Mouse (Mus musculus) splenic B cell, adult 2 months (primary cell): ENCODE measurements around the gene Trim47.

Experiments used
- DNase-seq: peaks from one replicate; pipeline ENCODE4 v3.0.0-alpha.2; 2011; ENCODE audit warnings: low read depth, low spot score
- H3K27me3 ChIP-seq: 2 replicates; pipeline ENCODE4 v1.6.1; 2012; ENCODE audit warnings: mild to moderate bottlenecking, low read length, moderate library complexity, mixed read lengths; ENCODE audit not compliant: control insufficient read depth, poor library complexity, insufficient read depth, severe bottlenecking
- H3K36me3 ChIP-seq: 2 replicates; pipeline ENCODE4 v1.6.1; 2012; ENCODE audit warnings: mild to moderate bottlenecking, low read length, moderate library complexity, mixed read lengths; ENCODE audit not compliant: control insufficient read depth, poor library complexity, insufficient read depth, severe bottlenecking

The Trim47 gene

DNA sequence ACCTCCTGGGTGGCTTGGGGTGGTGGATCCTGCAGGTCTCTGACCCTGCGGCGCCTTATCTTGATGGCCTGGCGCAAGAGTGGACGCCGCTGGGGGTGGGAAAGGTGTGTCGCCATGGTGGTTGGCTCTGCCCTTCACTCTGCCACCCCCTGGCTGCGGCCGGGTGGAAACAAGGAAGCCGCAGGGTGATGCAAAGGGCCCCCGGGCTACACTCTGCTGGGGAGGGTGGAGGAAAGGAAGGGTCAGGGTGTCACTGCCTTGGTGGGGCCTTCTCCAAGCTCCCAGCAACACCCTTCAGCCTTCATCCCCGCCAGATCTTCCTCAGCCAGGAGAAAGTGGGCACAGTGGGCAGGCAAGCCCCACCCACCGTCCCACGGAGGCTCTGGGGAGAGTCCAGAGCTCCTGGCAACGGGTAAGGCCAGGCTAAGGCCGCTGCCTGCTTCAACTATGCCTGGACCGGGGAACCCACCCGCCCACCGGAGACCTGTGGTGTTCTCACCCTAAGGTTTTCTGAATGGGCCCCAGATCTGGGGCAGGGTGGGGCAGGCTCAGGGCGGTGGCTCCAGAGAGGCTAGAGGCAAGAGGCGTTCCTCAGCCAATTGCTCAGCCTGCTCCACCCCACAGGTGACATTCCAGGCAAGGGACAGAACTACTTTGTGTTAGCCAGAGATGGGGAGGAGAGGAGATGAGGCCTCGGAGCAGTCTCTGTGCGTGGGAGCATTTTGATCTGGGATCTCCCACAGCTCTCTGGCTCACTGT, 49.4 kb downstream of the Trim47 start, which contains the start of gene Unc13d:
Unc13d (minus strand) TSS at position 516 of the 759 bp plus-strand sequence.
- Histone ChIP-seq H3K36me3 (peaks cover 17% of the 10 kb centered on the region), H3K27me3 (no peaks in the 10 kb centered on the region)
- peak; percentile 66 for DNase-seq

DNA sequence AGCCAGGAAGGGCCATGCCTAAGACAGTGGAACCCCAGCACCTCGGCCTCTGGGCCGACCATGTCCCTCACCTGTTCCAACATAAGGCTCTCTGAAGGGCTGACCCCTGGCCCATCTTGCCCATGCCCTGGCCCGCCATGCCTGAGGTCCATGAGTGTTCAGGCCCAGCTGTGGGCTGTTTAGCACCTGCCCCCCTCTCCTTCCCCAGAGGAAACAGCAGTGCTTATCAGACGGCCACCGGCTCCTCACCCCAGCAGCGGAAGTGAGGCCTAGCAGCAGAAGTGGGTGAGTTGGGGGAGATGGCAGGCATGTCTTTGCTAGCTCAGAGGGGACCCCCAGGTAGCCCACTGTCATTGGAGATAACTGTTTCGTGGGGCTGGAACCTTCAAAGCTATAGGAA, 50.2 kb downstream of the Trim47 start:
- peak; percentile 45 for DNase-seq
- Histone ChIP-seq H3K36me3 (peaks cover 17% of the 10 kb centered on the region), H3K27me3 (no peaks in the 10 kb centered on the region)

DNA sequence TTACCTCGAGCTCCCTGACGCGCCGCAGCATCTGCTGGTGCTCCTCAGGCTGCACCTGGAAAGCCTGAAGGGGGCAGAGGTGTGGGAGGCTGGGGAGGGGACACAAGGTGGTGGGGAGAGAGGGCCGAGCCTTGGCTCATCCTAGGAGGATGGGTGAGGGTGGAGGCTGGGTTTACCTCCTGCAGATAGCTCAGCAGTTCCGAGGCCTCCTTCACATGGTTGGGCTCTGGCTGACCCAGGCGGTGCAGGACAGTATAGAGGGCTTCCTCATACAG, 50.8 kb downstream of the Trim47 start:
- no peak for DNase-seq
- H3K27me3 ChIP-seq, result no peaks in the 10 kb centered on the region
- peaks cover 15% of the 10 kb centered on the region for H3K36me3 ChIP-seq

DNA sequence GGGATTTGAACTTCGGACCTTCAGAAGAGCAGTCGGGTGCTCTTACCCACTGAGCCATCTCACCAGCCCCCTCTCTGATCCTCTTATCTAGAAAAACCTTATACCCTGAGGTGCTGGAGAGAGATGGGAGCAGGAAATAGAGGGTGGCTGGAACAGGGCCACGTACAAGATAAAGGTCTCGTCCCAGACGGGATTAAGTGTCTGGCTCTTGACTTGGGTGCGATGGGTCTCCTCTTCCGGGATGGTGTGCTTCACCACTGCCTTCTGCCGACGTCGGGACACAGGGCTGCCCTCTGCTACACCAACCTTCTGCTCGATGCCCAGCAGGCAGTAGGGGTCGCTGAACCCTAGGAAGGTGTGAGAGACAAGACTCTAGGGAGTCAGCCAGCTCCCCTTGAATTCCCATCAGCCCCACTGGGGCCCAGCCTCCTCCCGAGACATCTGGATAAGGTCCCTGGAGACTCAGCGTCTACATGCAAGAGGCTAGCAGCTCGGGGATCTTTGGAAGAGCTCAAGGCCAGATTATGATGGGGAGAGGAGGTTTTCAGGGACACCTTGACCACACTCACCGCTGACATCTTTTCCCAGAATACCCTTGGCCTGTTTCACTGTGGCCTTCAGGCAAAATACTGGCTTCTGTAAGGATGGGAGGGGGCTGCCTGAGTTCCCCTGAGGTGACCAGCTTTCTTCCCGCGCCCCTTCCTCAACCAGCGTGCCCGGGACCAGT, 51.3 kb downstream of the Trim47 start:
- H3K36me3 ChIP-seq, result peaks cover 11% of the 10 kb centered on the region
- DNase-seq, result no peak
- H3K27me3 ChIP-seq, result no peaks in the 10 kb centered on the region

DNA sequence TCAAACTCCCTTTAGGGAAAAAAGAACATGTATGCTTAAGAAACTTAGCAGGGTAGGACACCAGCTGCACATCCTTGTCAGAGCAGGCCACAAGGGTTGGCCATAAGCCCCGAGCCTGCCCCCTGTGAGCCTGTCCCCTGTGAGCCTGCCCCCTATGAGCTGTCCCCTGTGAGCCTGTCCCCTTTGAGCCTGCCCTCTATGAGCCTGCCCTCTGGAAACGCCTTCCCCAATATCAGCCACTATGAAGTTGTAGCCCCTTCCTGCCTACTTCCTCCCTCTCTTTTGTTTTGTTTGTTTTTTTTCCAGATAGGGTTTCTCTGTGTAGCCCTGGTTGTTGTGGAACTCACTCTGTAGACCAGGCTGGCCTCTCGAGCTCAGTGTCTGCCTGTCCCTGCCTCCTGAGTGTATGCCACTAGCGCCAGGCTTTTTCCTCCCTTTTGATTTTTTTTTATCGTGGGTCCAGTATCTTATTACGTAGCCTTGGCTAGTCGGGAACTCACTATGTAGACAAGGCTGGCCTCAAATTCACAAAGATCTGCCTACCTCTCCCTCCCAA, 52.5 kb downstream of the Trim47 start:
- DNase-seq, result no peak
- Histone ChIP-seq H3K27me3 (no peaks in the 10 kb centered on the region), H3K36me3 (peaks cover 7% of the 10 kb centered on the region; the same call in 1 of the 2 replicates)

DNA sequence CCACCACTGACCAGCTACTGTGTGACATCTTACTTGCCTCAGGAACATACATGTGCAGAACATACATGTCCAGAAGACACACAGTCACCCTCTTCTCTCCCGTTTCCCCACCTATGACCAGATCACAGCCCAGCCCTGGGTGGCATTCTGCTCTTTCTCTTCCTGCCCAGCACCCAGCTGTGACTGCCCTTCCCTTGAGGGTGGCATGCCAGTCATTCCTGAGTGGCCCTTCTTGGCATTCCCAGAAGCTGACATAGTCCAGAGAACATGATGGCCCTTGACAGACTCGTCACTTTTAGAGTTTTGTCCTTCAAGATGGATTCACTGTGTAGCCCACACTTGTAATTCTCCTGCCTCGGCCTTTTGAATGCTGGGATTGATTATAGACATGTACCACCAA, 54.4 kb downstream of the Trim47 start:
- Histone ChIP-seq H3K36me3 (peaks cover 4% of the 10 kb centered on the region), H3K27me3 (no peaks in the 10 kb centered on the region)
- no peak for DNase-seq

DNA sequence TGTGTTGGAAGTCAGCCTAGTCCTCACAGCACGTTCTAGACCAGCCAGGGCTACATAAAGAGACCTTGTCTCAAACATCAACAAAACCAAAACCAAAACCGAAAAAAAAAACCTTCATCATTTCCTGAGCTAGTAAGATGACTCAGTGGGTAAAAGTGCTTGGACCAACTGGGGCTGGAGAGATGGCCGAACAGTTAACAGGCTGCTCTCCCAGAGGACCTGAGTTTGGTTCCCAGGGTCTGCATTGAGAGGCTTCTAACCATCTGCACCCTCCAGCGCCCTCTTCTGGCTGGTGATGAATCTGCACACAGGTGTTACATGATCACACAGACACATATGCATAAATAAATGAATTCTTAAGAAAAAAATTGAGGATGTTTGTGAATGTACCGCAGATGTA, 55.5 kb downstream of the Trim47 start:
- H3K27me3 ChIP-seq, result no peaks in the 10 kb centered on the region
- peak; percentile 66 for DNase-seq
- H3K36me3 ChIP-seq, result peaks cover 4% of the 10 kb centered on the region

DNA sequence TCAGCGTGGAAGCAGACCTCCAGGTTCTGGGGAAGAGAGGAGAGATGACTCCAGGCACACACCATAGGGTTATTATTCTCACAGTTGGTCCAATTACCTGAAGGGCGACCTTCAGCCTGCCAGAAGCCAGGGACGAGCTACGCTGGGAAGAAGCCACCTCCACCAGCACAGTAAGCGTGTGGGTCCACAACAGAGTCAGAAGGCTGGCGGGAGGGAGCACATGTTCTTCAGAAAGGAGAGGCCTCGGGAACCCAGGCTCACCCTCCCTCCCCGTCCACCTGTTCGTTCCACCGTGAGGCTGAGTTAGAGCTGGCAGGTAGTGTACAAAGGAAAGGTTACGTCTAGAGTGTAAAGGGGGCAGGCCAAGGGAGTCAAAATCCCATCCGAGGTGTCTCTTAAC, 61.7 kb downstream of the Trim47 start:
- H3K27me3 ChIP-seq, result no peaks in the 10 kb centered on the region
- peaks cover 4% of the 10 kb centered on the region for H3K36me3 ChIP-seq
- DNase-seq, result no peak

DNA sequence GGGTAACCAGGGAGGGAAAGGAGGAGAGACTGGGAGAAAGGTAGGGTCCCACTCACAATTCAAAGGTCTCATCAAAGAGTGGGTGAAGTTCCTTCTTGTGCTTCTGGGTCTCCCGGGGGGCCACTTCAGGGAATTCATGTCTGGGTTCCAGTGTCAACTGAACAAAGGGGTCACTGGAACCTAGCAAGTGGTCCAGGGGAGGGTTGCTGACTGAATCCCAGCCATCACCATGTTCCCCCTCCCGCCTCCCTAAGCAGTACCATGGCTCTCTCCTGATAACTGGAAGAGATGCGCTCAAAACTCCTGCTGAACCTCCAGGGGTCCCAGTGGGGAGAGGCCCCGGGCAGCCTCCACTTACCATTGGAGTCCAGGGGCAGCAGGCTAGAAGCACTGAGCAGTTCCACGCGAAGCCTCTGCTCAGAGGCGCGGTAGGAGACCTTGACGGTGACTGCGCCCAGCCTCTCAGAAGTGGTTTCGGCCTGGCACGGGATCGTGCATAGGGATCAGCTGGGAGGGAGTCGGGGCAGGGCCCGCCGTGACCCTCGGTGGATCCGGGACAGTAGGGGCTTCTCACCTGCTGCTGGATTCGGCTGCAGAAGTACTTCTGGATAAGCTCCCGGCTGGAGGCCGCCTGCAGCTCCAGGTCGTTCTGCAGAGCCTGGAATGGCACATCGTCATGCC, 62.7 kb downstream of the Trim47 start:
- H3K27me3 ChIP-seq, result no peaks in the 10 kb centered on the region
- no peak for DNase-seq
- H3K36me3 ChIP-seq, result peaks cover 3% of the 10 kb centered on the region

DNA sequence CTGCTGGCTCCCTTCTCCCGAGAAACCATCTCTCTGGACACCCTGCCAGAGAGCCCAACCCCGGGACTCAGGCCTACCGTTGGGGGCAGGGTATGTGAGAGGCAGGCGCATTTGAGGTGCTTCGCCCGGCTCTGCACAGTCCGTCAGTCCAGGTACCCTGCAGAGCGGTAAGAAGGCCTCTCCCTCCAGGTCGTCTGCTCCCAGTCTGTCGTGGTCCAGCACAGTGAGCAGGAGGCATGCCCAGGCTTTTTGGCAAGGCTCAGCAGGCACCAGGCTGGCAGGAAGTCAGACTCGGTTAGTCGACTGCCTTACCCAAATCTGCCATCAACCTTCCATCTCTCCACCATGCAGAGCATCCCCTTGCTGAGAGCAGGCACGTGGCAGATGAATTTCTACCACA, 63.4 kb downstream of the Trim47 start:
- no peak for DNase-seq
- H3K36me3 ChIP-seq, result peaks cover 5% of the 10 kb centered on the region
- H3K27me3 ChIP-seq, result no peaks in the 10 kb centered on the region

DNA sequence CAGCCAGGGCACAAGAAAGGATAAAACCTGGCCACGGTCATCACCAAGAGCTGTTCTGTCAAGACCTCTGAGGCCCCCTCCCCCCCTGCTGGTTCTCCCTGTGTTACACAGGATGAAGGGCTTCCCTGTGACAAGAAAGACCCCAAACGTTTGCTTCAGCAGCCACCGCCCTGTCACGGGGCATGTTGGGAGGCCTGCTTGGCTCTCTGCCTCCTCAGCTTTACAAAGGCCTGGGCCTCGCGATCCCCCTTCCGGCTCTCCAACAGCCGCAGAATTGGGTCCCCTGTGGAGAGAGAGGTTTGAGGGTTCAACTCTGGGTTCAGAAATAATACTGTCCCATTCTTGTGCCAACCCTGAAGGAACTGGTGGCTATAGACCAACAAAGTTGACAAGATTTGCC, 64.5 kb downstream of the Trim47 start:
- DNase-seq, result no peak
- Histone ChIP-seq H3K27me3 (no peaks in the 10 kb centered on the region), H3K36me3 (peaks cover 5% of the 10 kb centered on the region)

DNA sequence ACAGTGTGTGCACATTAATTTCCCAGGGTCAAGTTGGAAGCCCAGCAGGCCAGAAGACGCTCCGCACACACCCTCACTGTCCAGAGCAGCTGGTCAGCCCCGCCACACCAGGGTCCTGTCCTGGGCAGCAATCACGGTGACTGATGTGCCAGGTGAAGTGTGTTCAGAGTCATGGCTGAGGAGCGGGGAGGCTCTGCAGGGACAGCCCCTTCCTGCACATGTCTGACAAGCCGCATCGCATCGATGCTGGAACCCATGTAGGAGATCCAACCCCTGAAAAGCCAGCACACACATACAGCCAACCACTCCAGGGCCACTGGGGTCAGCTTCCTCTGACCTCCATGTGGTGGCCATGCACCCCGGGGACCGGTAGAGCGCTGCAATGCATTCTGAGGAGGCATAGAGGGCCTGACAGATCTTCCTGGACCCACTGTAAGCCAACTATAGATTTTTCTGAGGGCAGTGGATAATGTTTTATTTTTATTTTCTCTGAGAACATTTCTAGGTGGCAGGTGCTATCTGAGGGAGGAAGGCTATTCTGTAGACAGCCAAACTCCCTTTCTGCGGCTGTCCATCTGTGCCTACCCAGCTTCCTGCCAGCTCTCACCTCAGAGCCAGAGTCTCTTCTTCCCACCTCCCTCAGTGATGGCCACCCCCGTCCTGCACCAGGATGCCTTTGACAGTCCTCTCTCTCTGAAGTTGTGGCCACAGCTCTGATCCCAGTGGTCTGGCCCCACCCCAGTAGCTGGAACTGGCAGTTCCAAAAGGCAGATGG, 65.2 kb downstream of the Trim47 start:
- no peak for DNase-seq
- Histone ChIP-seq H3K27me3 (no peaks in the 10 kb centered on the region), H3K36me3 (peaks cover 5% of the 10 kb centered on the region)

DNA sequence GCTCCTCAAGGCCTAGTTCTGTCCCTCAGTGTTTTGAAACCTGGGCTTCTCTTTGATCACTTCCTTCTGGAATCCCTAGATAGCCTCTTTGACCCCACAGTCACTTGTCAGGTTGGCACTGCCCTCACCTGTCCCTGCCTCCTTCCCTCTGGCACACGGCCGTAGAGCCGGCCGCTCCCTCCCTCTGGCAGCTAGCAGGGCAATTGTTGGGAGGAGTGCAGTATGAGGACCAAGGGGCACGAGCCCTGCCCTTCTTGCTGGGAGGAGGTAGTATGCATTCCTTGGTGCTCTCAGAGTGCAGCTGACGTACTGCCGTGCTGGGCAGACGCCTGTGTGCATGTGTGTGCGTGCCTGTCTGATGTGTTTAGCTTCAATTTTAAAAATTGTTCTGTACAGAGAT, 66.4 kb downstream of the Trim47 start:
- no peak for DNase-seq
- Histone ChIP-seq H3K27me3 (no peaks in the 10 kb centered on the region), H3K36me3 (peaks cover 6% of the 10 kb centered on the region)

DNA sequence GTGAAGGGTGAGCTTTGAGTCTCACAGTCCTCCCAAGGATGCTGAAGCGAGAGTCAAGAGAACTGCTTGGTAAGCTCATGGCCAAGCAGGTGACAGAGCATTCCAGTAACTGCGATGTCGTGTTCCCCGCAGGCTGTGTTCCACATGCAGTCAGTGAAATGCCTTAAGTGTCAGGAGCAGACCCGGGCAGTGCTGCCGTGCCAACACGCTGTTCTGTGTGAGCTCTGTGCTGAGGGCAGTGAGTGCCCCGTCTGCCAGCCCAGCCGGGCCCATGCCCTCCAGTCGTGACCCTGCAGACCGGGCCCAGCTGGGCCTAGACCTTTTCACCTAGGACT, 67.4 kb downstream of the Trim47 start:
- no peaks in the 10 kb centered on the region for H3K27me3 ChIP-seq
- peaks cover 8% of the 10 kb centered on the region for H3K36me3 ChIP-seq
- DNase-seq, result no peak
